Mouse (Mus musculus): ENCODE data around the gene Cfap45.

- TF ChIP-seq TAL1 (IDR thresholded peaks at IDR 0.05; ENCODE audit: low read length) (no peak), GATA1 (IDR thresholded peaks at IDR 0.05; ENCODE audit: low read length) (no peak)
Measured at GRCm38 (mm10) chr1:172481540-172482280, 38.9 kb upstream of the Cfap45 start, which contains the start of gene Igsf9.
